Mouse (Mus musculus) cerebellum, postnatal 4 days (tissue): ENCODE measurements around the gene Slc16a9.

ENCODE experiments used
- DNase-seq, 2 experiments: peaks; one replicate each; pipeline ENCODE4 v3.0.0; 2022; ENCODE audit warnings: low spot score in 2 of 2, mixed read lengths in 1 of 2

Gene Slc16a9

GRCm38 (mm10) chr10:70301190-70301589, 56.3 kb downstream of the Slc16a9 start:
- no peak for DNase-seq

GRCm38 (mm10) chr10:70303203-70303602, 58.3 kb downstream of the Slc16a9 start:
- no peak for DNase-seq

GRCm38 (mm10) chr10:70305683-70306082, 60.8 kb downstream of the Slc16a9 start:
- no peak for DNase-seq

- no peak for DNase-seq
These were observed 64.5 kb downstream of the Slc16a9 start for GRCm38 (mm10) chr10:70309416-70309815.

- no peak for DNase-seq
These were observed 65.7 kb downstream of the Slc16a9 start for GRCm38 (mm10) chr10:70310646-70311045.

- no peak for DNase-seq
These were observed 71.0 kb downstream of the Slc16a9 start for GRCm38 (mm10) chr10:70315895-70316294.

- DNase-seq: no peak
These were observed 72.0 kb downstream of the Slc16a9 start for GRCm38 (mm10) chr10:70316856-70317255.

GRCm38 (mm10) chr10:70317394-70317965, 72.6 kb downstream of the Slc16a9 start:
- DNase-seq: no peak

- DNase-seq: peak in 1 of 2 experiments; percentile 58
These were observed 73.7 kb downstream of the Slc16a9 start for GRCm38 (mm10) chr10:70318630-70319029.

GRCm38 (mm10) chr10:70325518-70325917, 80.6 kb downstream of the Slc16a9 start:
- DNase-seq: no peak

- peak in 1 of 2 experiments; percentile 10 for DNase-seq
These were observed 82.4 kb downstream of the Slc16a9 start for GRCm38 (mm10) chr10:70327331-70327730.

GRCm38 (mm10) chr10:70328139-70328538, 83.2 kb downstream of the Slc16a9 start:
- peak in 1 of 2 experiments; percentile 10 for DNase-seq
